Mouse (Mus musculus) embryonic fibroblast, embryonic 13.5 days (primary cell): ENCODE results near the gene Serpina12. TPM values are rescaled to one million over a fixed set of nuclear protein-coding genes. Genes with fewer than 3 reads are reported as not detected.

ENCODE experiments used
- H3K27ac ChIP-seq: 2 replicates; pipeline ENCODE4 v1.5.1; 2012; ENCODE audit warnings: low read length, control low read depth, inconsistent platforms; ENCODE audit not compliant: insufficient read depth
- H3K4me1 ChIP-seq: 2 replicates; pipeline ENCODE4 v1.6.1; 2011; ENCODE audit warnings: low read length; ENCODE audit not compliant: control insufficient read depth, insufficient read depth
- H3K4me3 ChIP-seq: 2 replicates; pipeline ENCODE4 v1.5.1; 2011; ENCODE audit warnings: mild to moderate bottlenecking, control low read depth, low read length; ENCODE audit not compliant: insufficient read depth
- CTCF ChIP-seq: IDR thresholded peaks from 2 replicates; pipeline ENCODE4 v1.5.1; 2011; ENCODE audit warnings: mild to moderate bottlenecking, control low read depth, low read length, moderate library complexity, borderline replicate concordance; ENCODE audit not compliant: insufficient read depth
- POLR2A ChIP-seq: IDR thresholded peaks from 2 replicates; pipeline ENCODE4 v1.6.1; 2011; ENCODE audit warnings: low read depth, mild to moderate bottlenecking, control low read depth, low read length, moderate library complexity
- polyA plus RNA-seq: library from polyadenylated mRNA; stranded (reverse); fragments of >200 nt; gene quantifications from 2 replicates; pipeline ENCODE4 v1.2.4, GENCODE M21; 2011; ENCODE audit warnings: low read depth; ENCODE audit not compliant: missing spikeins, insufficient read length

The Serpina12 gene
- polyA plus RNA-seq, 1 experiment: not detected

DNA sequence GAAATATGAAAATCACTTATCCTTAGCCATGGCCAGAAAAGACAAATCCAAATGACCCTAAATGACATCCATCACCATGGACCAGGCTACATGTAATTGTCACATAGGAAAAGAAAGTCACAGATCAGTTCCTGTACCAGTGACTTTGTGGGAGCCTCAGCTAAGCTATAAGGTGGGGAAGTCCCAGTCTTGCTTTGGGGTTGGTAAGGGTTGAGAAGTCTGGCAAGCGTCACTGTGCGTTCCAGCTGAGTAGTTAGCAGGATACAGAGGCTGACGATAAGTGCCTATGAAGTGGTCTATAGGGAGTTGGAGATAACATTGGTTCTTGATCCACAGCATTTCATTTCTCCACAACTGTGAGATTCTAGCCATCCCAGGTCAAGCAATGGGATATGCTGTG, 29.0 kb downstream of the Serpina12 start:
- no peak for TF ChIP-seq POLR2A
- TF ChIP-seq CTCF: no peak
- H3K4me1 ChIP-seq: no peaks in the 10 kb centered on the region
- H3K27ac ChIP-seq: no peak overlapping the region
- H3K4me3 ChIP-seq: no peak overlapping the region

DNA sequence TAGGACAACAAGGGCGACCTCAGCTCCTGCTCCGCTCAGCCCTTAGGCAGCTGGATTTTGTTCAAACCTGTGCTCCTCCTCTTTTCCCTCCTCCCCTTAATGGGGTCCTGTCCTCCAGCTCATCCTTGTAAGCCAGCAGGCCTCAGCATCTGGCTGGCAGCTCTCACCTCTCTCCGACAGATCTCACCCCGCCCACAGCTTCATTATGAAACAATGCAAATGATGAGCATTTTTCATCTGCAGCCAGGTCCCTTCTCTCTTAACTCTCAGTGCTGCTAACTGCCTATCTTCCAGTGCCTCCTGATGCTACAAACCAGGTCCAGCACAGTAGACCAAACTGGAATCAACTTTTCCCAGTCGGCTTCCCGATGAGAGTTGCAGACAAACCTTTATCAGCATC, 30.6 kb downstream of the Serpina12 start, which contains the start of gene Serpina9:
Gene Serpina9 (minus strand): TSS at position 136 of the 400 bp plus-strand sequence.
- Histone ChIP-seq H3K4me1 (no peaks in the 10 kb centered on the region), H3K27ac (no peak within 1 kb of the TSS), H3K4me3 (no peak within 1 kb of the TSS)
- no peak for TF ChIP-seq CTCF
- TF ChIP-seq POLR2A: no peak

DNA sequence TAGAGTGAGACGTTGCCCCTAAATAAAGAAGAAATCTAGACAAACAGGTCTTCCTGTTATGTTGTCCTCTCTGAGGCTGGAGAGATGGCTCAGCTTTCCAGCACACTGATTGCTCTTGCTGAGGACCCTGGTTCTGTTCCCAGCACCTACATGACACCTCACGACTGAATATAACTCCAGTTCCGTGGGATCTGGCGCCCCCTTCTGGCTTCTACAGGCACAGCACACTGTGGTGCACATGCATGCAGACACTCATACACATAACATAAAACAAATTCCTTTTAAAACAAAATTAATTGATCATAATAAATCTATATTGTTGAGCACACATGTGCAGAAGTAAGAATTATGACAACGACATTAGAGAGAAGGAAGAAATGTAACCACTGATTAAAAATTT, 39.6 kb downstream of the Serpina12 start:
- Histone ChIP-seq H3K4me1 (peaks cover 10% of the 10 kb centered on the region), H3K27ac (no peak overlapping the region), H3K4me3 (no peak overlapping the region)
- TF ChIP-seq POLR2A (no peak), CTCF (no peak)

DNA sequence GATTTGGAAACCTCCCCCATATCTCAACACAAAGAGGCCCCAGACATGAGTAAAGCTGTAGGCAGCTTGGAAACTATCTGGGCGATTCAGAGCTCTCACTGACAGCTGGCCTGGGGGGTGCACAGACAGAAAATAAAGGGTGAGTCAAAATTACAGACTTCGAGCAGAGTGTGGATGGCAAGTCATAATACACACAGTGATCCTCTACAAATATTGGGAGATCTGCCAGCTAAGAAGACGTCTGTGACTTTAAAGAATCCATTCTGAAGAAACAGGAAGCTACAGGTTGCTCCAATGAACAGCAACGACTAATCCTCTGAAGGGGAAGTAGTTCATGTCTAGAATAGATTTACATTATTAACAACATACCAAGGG, 41.0 kb downstream of the Serpina12 start:
- H3K4me3 ChIP-seq: no peak overlapping the region
- peaks cover 10% of the 10 kb centered on the region for H3K4me1 ChIP-seq
- H3K27ac ChIP-seq: peak overlapping the region; percentile 97
- TF ChIP-seq CTCF: no peak
- TF ChIP-seq POLR2A: no peak

DNA sequence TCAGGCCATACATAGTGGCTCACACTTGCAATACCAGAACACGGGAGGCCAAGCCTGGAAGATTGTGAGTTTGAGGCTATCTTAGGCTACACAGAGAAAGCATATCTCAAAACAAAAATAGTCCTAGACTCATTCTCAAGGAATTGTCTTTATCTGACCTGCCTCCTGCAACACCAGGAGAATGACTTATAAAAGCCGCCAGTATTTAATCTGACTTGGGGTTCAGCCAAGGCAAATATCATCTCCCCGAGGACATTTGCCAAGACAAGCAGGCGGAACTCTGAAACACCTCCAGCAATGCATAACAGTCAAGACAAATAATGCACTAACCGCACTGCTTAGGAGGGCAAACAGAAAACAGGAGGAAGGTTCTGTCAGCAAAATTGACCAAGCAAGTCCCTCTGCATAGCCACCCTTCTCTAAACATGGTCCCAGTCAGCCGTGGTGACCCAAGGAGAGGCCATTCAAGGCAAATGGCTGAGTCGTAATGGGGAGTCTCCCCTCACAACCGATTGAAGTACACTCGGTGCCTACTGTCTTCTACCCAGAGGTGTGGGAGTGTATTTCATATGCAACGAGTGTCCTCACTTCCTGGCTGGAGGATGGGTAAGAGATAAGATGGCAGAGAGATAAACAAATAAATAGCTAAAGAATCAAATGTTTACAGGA, 41.5 kb downstream of the Serpina12 start:
- TF ChIP-seq CTCF: no peak
- TF ChIP-seq POLR2A: no peak
- H3K4me3 ChIP-seq: no peak overlapping the region
- H3K4me1 ChIP-seq: peaks cover 10% of the 10 kb centered on the region
- H3K27ac ChIP-seq: peak overlapping the region; percentile 97

DNA sequence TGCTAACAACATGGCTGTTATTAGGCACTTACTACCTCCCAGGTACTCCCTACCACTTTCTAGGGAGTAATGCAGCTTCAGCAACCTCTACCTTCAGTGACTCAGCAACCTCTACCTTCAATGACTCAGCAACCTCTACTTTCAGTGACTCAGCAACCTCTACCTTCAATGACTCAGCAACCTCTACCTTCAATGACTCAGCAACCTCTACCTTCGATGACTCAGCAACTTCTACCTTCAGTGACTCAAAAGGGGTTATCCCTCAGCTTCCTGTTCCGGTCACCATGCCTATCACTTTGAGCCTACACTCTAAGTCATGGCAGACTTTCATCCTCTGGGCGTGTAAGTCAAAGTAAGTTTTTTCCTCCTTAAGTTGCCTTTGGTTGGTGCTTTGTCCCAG, 43.6 kb downstream of the Serpina12 start:
- Histone ChIP-seq H3K4me3 (no peak overlapping the region), H3K27ac (no peak overlapping the region), H3K4me1 (peaks cover 10% of the 10 kb centered on the region)
- no peak for TF ChIP-seq CTCF
- no peak for TF ChIP-seq POLR2A

DNA sequence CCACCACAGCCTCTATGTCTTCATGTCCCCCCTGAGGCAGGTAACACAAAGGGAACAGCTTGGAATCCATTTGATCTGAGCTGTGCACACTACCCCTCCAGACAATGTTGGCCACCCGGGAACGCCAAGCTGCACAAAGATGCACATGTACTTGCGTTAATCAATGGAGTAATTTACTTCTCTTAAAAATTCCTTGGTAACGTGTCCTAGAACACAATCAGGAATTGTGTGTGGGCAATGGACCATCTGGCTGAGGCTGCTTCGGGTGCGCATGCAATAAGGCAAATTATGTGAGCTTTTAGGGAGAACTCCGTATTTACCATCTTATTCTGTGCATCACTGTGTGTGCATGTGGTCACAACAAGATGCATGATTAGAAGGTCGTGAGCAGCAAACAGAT, 44.6 kb downstream of the Serpina12 start:
- Histone ChIP-seq H3K4me1 (peaks cover 10% of the 10 kb centered on the region), H3K4me3 (no peak overlapping the region), H3K27ac (no peak overlapping the region)
- TF ChIP-seq CTCF: no peak

DNA sequence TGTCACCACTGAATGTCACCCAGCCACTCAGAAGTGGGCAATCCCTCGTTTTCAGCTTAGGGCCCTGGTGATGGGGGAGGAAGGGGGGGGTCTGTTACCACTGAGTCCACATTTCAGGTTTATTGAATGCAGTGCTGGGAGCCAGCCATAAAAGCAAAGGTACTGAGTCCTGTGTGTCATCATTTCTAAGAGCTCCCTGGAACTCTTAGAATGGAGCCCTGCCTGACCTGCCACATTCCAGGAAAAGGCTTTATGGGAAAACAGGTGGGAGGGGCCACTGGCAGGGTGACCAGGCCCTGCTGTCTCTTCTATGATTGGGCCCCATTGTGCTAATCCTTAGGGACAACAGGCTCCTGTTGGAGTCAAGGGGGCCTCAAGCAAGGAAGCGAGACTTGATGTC, 47.7 kb downstream of the Serpina12 start:
- Histone ChIP-seq H3K4me1 (no peaks in the 10 kb centered on the region), H3K27ac (no peak overlapping the region), H3K4me3 (no peak overlapping the region)
- TF ChIP-seq POLR2A (no peak), CTCF (no peak)

DNA sequence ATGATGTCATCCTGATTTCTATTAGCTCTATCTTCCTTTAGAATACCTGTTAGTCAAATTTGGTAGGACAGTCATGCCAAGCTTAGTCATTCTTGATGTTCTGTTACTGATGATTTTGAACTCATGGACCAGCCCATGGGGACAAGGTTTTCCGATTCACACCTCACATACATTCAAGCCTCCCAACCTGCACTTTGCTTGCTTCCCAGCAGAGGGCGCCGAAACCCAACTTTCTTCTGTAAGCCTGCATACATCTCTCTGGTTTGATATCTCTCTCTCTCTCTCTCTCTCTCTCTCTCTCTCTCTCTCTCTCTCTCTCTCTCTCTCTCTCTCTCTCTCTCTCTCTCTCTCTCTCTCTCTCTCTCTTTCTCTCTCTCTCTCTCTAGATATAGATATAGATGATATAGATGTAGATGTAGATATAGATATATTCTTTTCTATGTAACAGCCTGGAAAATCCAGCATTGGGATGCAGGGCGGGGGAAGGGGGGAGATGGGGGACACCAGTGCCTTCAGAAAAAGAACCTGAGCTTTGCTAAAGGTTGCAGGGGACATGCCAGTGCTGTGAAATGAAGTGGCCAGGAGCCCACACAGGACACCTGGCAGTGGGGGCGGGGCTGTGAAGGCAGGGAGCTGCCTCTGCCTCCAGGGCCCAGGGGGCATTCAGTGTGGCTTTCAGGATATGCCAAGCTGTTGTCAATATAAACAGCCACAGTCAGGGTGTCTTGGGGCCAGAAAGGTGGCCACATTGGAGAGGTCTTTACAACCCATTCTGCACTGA, 48.8 kb downstream of the Serpina12 start:
- H3K4me3 ChIP-seq: no peak overlapping the region
- peak; percentile 78 for TF ChIP-seq CTCF
- no peak for TF ChIP-seq POLR2A
- H3K27ac ChIP-seq: no peak overlapping the region
- no peaks in the 10 kb centered on the region for H3K4me1 ChIP-seq

DNA sequence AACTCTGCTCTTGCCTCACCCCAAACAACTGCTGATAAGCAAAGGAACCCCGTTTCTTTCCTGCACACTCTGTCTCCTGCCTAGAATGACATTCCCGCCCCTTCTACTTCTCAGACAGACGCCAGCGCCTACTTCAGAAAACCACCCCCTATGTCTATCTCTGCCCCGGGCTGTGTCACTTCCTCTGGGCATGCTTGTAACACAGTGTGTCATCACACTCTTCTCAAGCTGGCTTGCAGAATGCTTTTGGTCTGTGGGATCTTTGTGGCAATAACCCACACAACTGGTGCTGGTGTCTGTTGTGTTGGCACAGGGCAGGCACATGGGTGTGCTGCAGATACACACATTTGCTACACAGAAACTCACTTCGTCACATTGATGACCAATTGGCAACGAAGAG, 51.3 kb downstream of the Serpina12 start:
- H3K27ac ChIP-seq: no peak overlapping the region
- no peaks in the 10 kb centered on the region for H3K4me1 ChIP-seq
- no peak for TF ChIP-seq CTCF
- TF ChIP-seq POLR2A: no peak
- H3K4me3 ChIP-seq: no peak overlapping the region
